Mouse (Mus musculus) forebrain, embryonic 11.5 days (tissue): ENCODE measurements around the gene Oaz1. TPM values are rescaled to one million over a fixed set of nuclear protein-coding genes. Genes with fewer than 3 reads are reported as not detected.

Experiments
- ATAC-seq: fragments of 200-750 bp; cut with Nextera tagmentation; replicated peaks from 2 replicates; pipeline ENCODE4 v1.8.0; 2017; ENCODE audit warnings: moderate TSS enrichment; ENCODE audit not compliant: low FRiP score
- DNase-seq: peaks from one replicate; pipeline ENCODE4 v3.0.0-alpha.2; 2017; ENCODE audit warnings: low spot score
- H3K27ac ChIP-seq: fragments of 300-500 bp; sonication (generic); 2 replicates; pipeline ENCODE4 v1.5.1; 2014; ENCODE audit warnings: low read depth, low read length
- H3K27me3 ChIP-seq: fragments of 300-500 bp; sonication (generic); 2 replicates; pipeline ENCODE4 v1.6.1; 2014; ENCODE audit warnings: mild to moderate bottlenecking, low read length, mixed read lengths; ENCODE audit not compliant: control insufficient read depth, insufficient read depth
- H3K36me3 ChIP-seq: fragments of 300-500 bp; sonication (generic); 2 replicates; pipeline ENCODE4 v1.6.1; 2014; ENCODE audit warnings: mild to moderate bottlenecking, low read length, moderate library complexity, mixed read lengths; ENCODE audit not compliant: control insufficient read depth, insufficient read depth
- H3K4me1 ChIP-seq: fragments of 300-500 bp; sonication (generic); replicated peaks from 2 replicates; pipeline ENCODE4 v1.6.1; 2014; ENCODE audit warnings: low read length, mixed read lengths; ENCODE audit not compliant: control insufficient read depth, insufficient read depth
- H3K4me2 ChIP-seq: fragments of 300-500 bp; sonication (generic); 2 replicates; pipeline ENCODE4 v1.6.1; 2014; ENCODE audit warnings: low read depth, mild to moderate bottlenecking, low read length, moderate library complexity, mixed read lengths; ENCODE audit not compliant: severe bottlenecking
- H3K4me3 ChIP-seq: fragments of 300-500 bp; sonication (generic); 2 replicates; pipeline ENCODE4 v1.5.1; 2014; ENCODE audit warnings: low read depth, low read length
- H3K9ac ChIP-seq: fragments of 300-500 bp; sonication (generic); 2 replicates; pipeline ENCODE4 v1.6.1; 2014; ENCODE audit warnings: low read length
- H3K9me3 ChIP-seq: fragments of 300-500 bp; sonication (generic); 2 replicates; pipeline ENCODE4 v1.6.1; 2016; ENCODE audit warnings: low read length, mixed read lengths; ENCODE audit not compliant: control insufficient read depth
- WGBS: fragments of 180-500 bp; shearing (Covaris S2); extraction: QIAGEN DNeasy Blood & Tissue Kit; methylation state at CpG from one replicate; pipeline ENCODE4 v1.1.7; 2014; 5-methylcytosine and 5-hydroxymethylcytosine counted together
- polyA plus RNA-seq: library from polyadenylated mRNA; unstranded; fragments of >200 nt; fragmentation: Nextera tagmentation; extraction: Ambion mirVana; gene quantifications from 2 replicates; pipeline ENCODE4 v1.2.1, GENCODE M21; 2014

The Oaz1 gene
- polyA plus RNA-seq, 1 experiment from 2014 or later: 1,775 TPM

DNA sequence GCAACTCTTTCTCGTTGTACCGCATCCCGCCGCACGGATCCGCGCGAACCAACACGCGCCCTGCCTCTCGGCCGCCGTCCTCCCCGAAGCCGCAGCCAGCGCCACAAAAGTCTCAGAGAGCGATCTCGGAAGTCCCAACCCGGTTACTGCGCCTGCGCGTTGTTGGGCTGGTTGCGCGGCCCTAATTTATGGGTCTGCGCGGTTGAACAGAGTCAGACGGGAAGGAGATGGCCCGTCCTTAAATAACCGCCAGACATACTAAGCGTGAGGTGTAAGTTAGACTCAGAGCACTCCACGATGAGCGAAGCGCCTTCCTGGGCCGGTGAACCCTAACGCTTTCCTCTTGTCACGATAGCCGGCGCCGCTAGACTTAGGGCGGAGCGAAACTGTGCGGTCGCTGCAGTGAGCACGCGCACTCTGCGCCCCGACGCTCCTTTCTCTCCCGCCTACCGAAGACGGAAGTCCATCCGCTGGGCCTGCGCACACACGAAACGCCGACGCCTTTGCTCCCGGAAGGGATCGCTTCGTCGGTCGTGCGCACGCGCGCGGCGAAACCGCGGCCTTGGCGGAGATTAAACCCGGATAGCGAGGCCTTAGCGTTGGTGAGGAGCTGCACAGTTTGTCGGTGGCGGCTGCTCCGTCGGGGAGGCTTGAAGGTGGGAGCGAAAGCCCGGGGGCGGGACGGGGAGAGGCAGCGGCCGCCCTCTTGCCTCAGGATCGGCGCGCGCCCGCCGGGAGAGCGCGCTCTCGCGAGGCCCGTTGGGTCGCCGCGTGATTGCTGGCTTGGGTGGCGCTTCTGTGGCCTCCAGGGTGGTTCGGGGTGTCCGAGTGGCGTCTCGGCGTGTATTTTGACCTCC is 28.1 kb upstream of the Oaz1 start, which contains the start of the genes Sf3a2 and Plekhj1:
Gene Sf3a2 (plus strand): TSS at position 49 of the 857 bp plus-strand sequence.
Gene Plekhj1 (minus strand): TSS at position 477 of the 857 bp plus-strand sequence.
- H3K36me3 ChIP-seq: peaks cover 22% of the 10 kb centered on the region
- peak within 1 kb of the TSS; percentile 93 for H3K4me3 ChIP-seq
- H3K4me2 ChIP-seq: peak within 1 kb of the TSS; percentile 96
- WGBS: under 1% methylated on average over 102 of the region's 104 CpGs
- DNase-seq (peak; percentile 97), ATAC-seq (peak; percentile 90)
- no peaks in the 10 kb centered on the region for H3K9me3 ChIP-seq
- peak within 1 kb of the TSS; percentile 97 for H3K9ac ChIP-seq
- H3K4me1 ChIP-seq: peaks cover 17% of the 10 kb centered on the region; the same call in 1 of the 2 replicates
- H3K27ac ChIP-seq: peak within 1 kb of the TSS; percentile 96
- H3K27me3 ChIP-seq: no peaks in the 10 kb centered on the region

DNA sequence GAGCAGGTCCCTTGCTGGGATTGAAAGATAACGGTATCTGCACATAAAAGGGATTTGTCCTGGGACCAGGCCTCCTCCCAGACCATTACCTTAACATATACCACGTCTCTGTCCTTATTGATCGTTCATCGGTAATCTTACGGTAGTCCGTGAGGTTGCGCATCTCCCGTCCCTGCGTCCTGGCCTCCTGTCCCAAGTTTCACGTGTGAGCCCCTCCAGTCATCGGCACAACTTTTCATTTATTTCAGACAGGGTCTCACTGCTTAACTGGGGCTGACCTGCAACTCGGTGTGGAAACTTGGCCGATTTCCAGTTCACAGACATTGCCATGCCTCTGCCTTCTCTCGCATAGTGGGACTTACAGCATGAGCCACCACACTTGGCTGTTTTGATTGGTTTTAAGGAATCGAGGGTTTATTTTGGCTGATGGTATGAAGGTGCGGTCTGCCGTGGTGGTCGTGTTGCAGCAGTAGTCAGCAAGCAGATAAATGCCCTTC is 27.3 kb upstream of the Oaz1 start:
- Histone ChIP-seq H3K9ac (peak overlapping the region; percentile 97), H3K27me3 (no peaks in the 10 kb centered on the region), H3K36me3 (peaks cover 21% of the 10 kb centered on the region), H3K4me2 (peak overlapping the region; percentile 96), H3K4me3 (peak overlapping the region; percentile 93), H3K4me1 (peaks cover 17% of the 10 kb centered on the region; the same call in 1 of the 2 replicates), H3K9me3 (no peaks in the 10 kb centered on the region), H3K27ac (peak overlapping the region; percentile 96)
- WGBS: 4% methylated on average over 18 of the region's 18 CpGs
- DNase-seq: no peak
- ATAC-seq: peak; percentile 1; the same call in 1 of the 2 replicates

DNA sequence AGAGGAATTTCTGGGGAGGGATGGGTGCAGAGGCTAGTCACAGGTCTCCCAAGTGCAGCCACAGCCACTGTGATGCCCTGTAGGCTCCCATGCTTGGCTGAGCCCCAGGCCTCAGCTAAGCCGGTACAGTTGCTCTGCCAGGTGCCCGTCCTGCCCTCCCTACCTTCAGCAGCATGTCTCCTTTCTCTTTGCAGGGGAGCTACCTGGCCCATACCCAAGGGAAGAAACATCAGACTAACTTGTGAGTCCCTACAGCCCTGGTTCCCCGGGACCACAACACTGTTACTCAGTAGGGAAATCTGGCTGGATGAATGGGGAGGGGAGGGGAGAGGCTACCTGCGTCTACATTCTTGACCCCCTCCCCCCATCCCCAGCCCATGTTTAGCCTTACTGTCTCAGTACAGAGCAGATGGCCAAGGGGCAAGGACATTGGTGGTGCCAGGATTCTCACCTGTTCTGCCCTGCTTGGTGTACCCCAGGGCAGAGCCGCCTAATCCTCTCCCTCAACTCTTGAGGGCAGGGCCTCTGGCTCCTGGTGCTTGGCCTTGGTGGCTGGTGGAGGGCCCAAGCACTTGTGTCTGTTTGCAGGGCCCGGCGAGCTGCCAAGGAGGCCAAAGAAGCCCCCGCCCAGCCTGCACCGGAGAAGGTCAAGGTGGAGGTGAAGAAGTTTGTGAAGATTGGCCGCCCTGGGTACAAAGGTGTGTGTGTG is 24.1 kb upstream of the Oaz1 start:
- no peak for DNase-seq
- H3K27me3 ChIP-seq: peaks cover 5% of the 10 kb centered on the region; the same call in 1 of the 2 replicates
- no peak overlapping the region for H3K4me3 ChIP-seq
- WGBS: 92% methylated on average over 10 of the region's 10 CpGs
- H3K9me3 ChIP-seq: no peaks in the 10 kb centered on the region
- H3K9ac ChIP-seq: no peak overlapping the region
- no peak for ATAC-seq
- H3K36me3 ChIP-seq: peaks cover 15% of the 10 kb centered on the region
- H3K4me1 ChIP-seq: peaks cover 19% of the 10 kb centered on the region
- no peak overlapping the region for H3K4me2 ChIP-seq
- H3K27ac ChIP-seq: no peak overlapping the region

DNA sequence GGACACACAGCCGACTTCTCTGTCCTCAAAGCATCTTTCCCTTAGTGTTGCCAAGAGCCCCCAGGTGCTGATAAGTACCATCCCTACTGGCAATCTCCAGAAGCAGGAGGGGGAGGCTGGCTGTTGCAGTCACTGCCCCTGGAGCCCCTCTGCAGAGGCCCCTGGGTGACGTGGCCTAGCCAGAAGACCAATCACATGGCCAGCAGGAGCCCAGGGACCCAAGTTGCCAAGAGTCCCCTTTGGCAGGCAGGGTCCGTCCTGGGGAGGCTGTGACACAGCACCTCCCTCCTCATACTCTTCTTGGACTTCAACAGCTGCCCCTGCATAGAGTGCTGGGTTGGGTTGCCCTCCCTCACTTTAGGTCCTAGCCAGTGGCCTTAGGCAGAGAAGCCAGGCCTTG is 23.5 kb upstream of the Oaz1 start:
- 93% methylated on average over 3 of the region's 3 CpGs for WGBS
- ATAC-seq: no peak
- Histone ChIP-seq H3K9me3 (no peaks in the 10 kb centered on the region), H3K9ac (no peak overlapping the region), H3K27me3 (peaks cover 7% of the 10 kb centered on the region), H3K27ac (no peak overlapping the region), H3K4me1 (peaks cover 19% of the 10 kb centered on the region), H3K36me3 (peaks cover 15% of the 10 kb centered on the region), H3K4me3 (no peak overlapping the region), H3K4me2 (no peak overlapping the region)
- DNase-seq: no peak

- 100% methylated on average over 2 of the region's 2 CpGs for whole genome bisulfite sequencing
- ATAC-seq (no peak), DNase-seq (no peak)
- Histone ChIP-seq H3K4me3 (no peak overlapping the region), H3K4me1 (peaks cover 29% of the 10 kb centered on the region), H3K4me2 (no peak overlapping the region), H3K9me3 (no peaks in the 10 kb centered on the region), H3K9ac (no peak overlapping the region), H3K27me3 (peaks cover 21% of the 10 kb centered on the region), H3K36me3 (peaks cover 15% of the 10 kb centered on the region), H3K27ac (no peak overlapping the region)
These were observed 22.1 kb upstream of the Oaz1 start for GRCm38 (mm10) chr10:80804340-80804739.

GRCm38 (mm10) chr10:80804916-80805315 is 21.5 kb upstream of the Oaz1 start, which contains the start of gene Amh:
Gene Amh (plus strand): TSS chr10:80805243.
- peaks cover 25% of the 10 kb centered on the region for H3K4me1 ChIP-seq
- ATAC-seq (no peak), DNase-seq (no peak)
- H3K4me2 ChIP-seq: no peak within 1 kb of the TSS
- H3K9ac ChIP-seq: no peak within 1 kb of the TSS
- H3K36me3 ChIP-seq: peaks cover 15% of the 10 kb centered on the region
- H3K4me3 ChIP-seq: no peak within 1 kb of the TSS
- WGBS: 69% methylated on average over 6 of the region's 6 CpGs
- H3K27ac ChIP-seq: no peak within 1 kb of the TSS
- peaks cover 24% of the 10 kb centered on the region for H3K27me3 ChIP-seq
- no peaks in the 10 kb centered on the region for H3K9me3 ChIP-seq

GRCm38 (mm10) chr10:80805322-80805721 is 21.1 kb upstream of the Oaz1 start:
- Histone ChIP-seq H3K4me2 (no peak overlapping the region), H3K4me1 (peaks cover 23% of the 10 kb centered on the region), H3K36me3 (peaks cover 15% of the 10 kb centered on the region), H3K27ac (no peak overlapping the region), H3K27me3 (peaks cover 26% of the 10 kb centered on the region), H3K4me3 (no peak overlapping the region), H3K9ac (no peak overlapping the region), H3K9me3 (no peaks in the 10 kb centered on the region)
- DNase-seq (no peak), ATAC-seq (no peak)
- WGBS: 83% methylated on average over 5 of the region's 5 CpGs

DNA sequence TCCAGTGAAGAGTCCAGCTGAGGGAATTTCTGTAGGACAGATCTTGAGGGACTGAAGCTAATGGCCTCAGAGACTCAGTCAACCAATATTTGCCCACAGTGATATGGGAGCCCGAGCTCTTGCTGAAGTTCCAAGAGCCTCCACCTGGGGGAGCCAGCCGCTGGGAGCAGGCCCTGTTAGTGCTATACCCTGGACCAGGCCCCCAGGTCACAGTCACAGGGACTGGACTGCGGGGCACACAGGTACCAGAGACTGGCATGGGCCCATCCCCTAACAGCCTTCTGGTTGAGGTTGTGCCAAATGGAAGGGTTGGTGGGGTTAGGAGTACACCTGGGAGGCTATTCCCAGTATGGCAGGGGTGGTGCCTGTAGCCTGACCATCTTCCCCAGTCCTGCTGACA is 20.5 kb upstream of the Oaz1 start:
- Histone ChIP-seq H3K9ac (no peak overlapping the region), H3K27ac (no peak overlapping the region), H3K4me2 (no peak overlapping the region), H3K9me3 (no peaks in the 10 kb centered on the region), H3K4me3 (no peak overlapping the region), H3K27me3 (peaks cover 30% of the 10 kb centered on the region), H3K4me1 (peaks cover 23% of the 10 kb centered on the region), H3K36me3 (peaks cover 15% of the 10 kb centered on the region)
- peak; percentile 44; the same call in 1 of the 2 replicates for ATAC-seq
- WGBS: 11% methylated on average over 3 of the region's 3 CpGs
- peak; percentile 89 for DNase-seq
